Mouse (Mus musculus) lung, postnatal 0 days (tissue): ENCODE measurements at regions not wholly inside any gene's neighbourhood (a gene's known extent, or its start where the extent isn't known, plus 50 kb on each side); places are given as distances from the start of the nearest gene placed in this dataset.

Experiments used
- ATAC-seq: fragments of 200-750 bp; cut with Nextera tagmentation; 2 replicates; pipeline ENCODE4 v1.8.0; 2017; ENCODE audit warnings: moderate library complexity
- DNase-seq: peaks from one replicate; pipeline ENCODE4 v3.0.0-alpha.2; 2016; ENCODE audit warnings: low spot score
- H3K27ac ChIP-seq: fragments of 300-500 bp; sonication (generic); 2 replicates; pipeline ENCODE4 v1.5.1; 2014; ENCODE audit warnings: antibody characterized with exemption, mild to moderate bottlenecking, low read length, mixed read lengths
- H3K27me3 ChIP-seq: fragments of 300-500 bp; sonication (generic); replicated peaks from 2 replicates; pipeline ENCODE4 v1.6.1; 2014; ENCODE audit warnings: low read length, mixed read lengths; ENCODE audit not compliant: insufficient read depth
- H3K36me3 ChIP-seq: fragments of 300-500 bp; sonication (generic); 2 replicates; pipeline ENCODE4 v1.6.1; 2014; ENCODE audit warnings: low read length, mixed read lengths; ENCODE audit not compliant: insufficient read depth
- H3K4me1 ChIP-seq: fragments of 300-500 bp; sonication (generic); 2 replicates; pipeline ENCODE4 v1.6.1; 2014; ENCODE audit warnings: antibody characterized with exemption, low read depth, low read length, mixed read lengths; ENCODE audit not compliant: insufficient read depth
- H3K4me2 ChIP-seq: fragments of 300-500 bp; sonication (generic); replicated peaks from 2 replicates; pipeline ENCODE4 v1.6.1; 2014; ENCODE audit warnings: low read depth, mild to moderate bottlenecking, low read length, moderate library complexity, mixed read lengths
- H3K4me3 ChIP-seq: fragments of 300-500 bp; sonication (generic); 2 replicates; pipeline ENCODE4 v1.5.1; 2014; ENCODE audit warnings: low read depth, low read length
- H3K9ac ChIP-seq: fragments of 300-500 bp; sonication (generic); replicated peaks from 2 replicates; pipeline ENCODE4 v1.6.1; 2014; ENCODE audit warnings: low read depth, mild to moderate bottlenecking
- H3K9me3 ChIP-seq: fragments of 300-500 bp; sonication (generic); 2 replicates; pipeline ENCODE4 v1.6.1; 2016; ENCODE audit warnings: low read length, mixed read lengths
- CTCF ChIP-seq: IDR thresholded peaks from 2 replicates; pipeline ENCODE4 v1.5.1; 2016; ENCODE audit warnings: antibody characterized with exemption, mild to moderate bottlenecking
- EP300 ChIP-seq: IDR thresholded peaks from 2 replicates; pipeline ENCODE4 v1.6.1; 2016; ENCODE audit warnings: antibody characterized with exemption, mild to moderate bottlenecking, control low read depth
- WGBS: fragments of 180-500 bp; shearing (Covaris S2); extraction: QIAGEN DNeasy Blood & Tissue Kit; methylation state at CpG from one replicate; pipeline ENCODE4 v1.1.7; 2014; 5-methylcytosine and 5-hydroxymethylcytosine counted together

GRCm38 (mm10) chr13:107337111-107337510 is 315.2 kb upstream of the Kif2a start:
- Histone ChIP-seq H3K27me3 (no peaks in the 10 kb centered on the region), H3K9ac (no peak overlapping the region), H3K4me3 (no peak overlapping the region), H3K27ac (no peak overlapping the region), H3K36me3 (no peaks in the 10 kb centered on the region), H3K4me2 (no peak overlapping the region), H3K9me3 (no peaks in the 10 kb centered on the region), H3K4me1 (no peaks in the 10 kb centered on the region; the same call in 1 of the 2 replicates)
- DNase-seq (no peak), ATAC-seq (no peak)
- TF ChIP-seq CTCF (no peak), EP300 (no peak)
- 74% methylated on average over 10 of the region's 10 CpGs for WGBS

DNA sequence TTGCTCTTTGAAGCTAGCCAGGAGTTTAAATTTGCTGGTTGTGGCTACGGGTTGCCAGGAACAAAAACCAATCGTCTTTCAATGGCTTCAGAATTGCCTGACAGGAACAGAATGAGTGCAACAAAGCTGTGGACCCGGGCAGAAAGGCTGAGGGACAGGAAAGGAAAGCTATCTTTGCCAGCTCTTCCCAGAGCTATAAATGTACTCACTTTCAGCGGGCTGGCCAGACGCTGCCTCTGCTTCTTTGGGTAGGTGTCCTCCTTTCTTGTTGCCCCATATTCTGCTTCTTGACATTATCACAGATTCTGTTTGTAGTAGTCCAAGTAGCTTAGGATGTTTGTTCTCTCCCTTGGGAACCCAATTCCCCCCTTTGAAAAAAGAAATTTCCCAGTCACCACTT is 307.4 kb upstream of the Kif2a start:
- H3K27me3 ChIP-seq = no peaks in the 10 kb centered on the region
- 72% methylated on average over 5 of the region's 5 CpGs for WGBS
- no peak overlapping the region for H3K4me2 ChIP-seq
- H3K4me3 ChIP-seq = no peak overlapping the region
- no peaks in the 10 kb centered on the region for H3K9me3 ChIP-seq
- H3K27ac ChIP-seq = no peak overlapping the region
- no peaks in the 10 kb centered on the region for H3K4me1 ChIP-seq
- TF ChIP-seq EP300 (no peak), CTCF (no peak)
- H3K36me3 ChIP-seq = no peaks in the 10 kb centered on the region
- no peak overlapping the region for H3K9ac ChIP-seq
- no peak for ATAC-seq
- no peak for DNase-seq

- peak; percentile 53 for ATAC-seq
Observed at GRCm38 (mm10) chr13:107325707-107326495, 304.0 kb upstream of the Kif2a start.

GRCm38 (mm10) chr13:107314746-107315145 is 292.8 kb upstream of the Kif2a start:
- no peak for ATAC-seq
- no peak overlapping the region for H3K4me2 ChIP-seq

More at GRCm38 (mm10) chr13:107325707-107326495, 304.0 kb upstream of the Kif2a start:
- Histone ChIP-seq H3K4me1 (no peaks in the 10 kb centered on the region), H3K4me3 (no peak overlapping the region), H3K9ac (no peak overlapping the region), H3K9me3 (no peaks in the 10 kb centered on the region), H3K27me3 (no peaks in the 10 kb centered on the region), H3K27ac (no peak overlapping the region), H3K4me2 (no peak overlapping the region), H3K36me3 (no peaks in the 10 kb centered on the region)
- peak; percentile 78 for DNase-seq
- TF ChIP-seq EP300 (no peak), CTCF (peak; percentile 98)
- 51% methylated on average over 3 of the region's 3 CpGs for WGBS

DNA sequence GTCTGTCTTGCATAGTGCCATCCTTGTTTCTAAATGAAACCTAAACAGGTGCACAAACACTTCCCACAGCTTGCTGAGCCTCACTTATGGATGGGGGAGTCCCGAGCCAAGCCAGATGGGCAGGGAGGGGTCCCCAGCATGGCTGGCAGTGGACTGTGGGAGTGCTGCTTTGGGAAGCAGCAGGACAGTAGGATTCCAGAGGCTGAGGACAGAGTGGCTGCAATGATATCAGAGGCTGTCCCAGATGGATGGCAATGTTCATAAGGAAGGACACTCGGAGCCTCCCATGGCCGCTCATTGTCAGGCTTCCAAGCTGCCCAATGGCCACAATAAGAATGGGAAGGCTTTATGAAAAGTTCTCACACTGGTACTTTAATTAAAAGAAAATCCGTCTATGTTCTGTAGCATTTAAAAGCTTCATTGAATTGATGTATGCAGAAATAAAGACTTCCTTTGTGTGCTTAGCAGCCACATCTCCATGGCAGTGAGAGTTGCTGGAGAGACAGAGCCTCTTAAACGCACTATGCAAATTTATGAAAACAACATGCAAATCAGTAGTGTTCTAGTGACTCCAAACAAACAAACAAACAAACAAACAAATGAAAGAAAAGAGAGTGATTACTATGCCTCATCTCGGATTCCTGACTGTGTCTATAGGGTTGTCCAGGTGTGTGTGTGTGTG is 287.2 kb upstream of the Kif2a start:
- 76% methylated on average over 6 of the region's 6 CpGs for WGBS
- ATAC-seq = no peak

More at GRCm38 (mm10) chr13:107314746-107315145, 292.8 kb upstream of the Kif2a start:
- no peak overlapping the region for H3K9ac ChIP-seq
- DNase-seq = no peak
- no peak overlapping the region for H3K4me3 ChIP-seq
- TF ChIP-seq EP300 (no peak), CTCF (no peak)
- no peak overlapping the region for H3K27ac ChIP-seq
- no peaks in the 10 kb centered on the region for H3K4me1 ChIP-seq
- no peaks in the 10 kb centered on the region for H3K9me3 ChIP-seq
- no peaks in the 10 kb centered on the region for H3K36me3 ChIP-seq
- H3K27me3 ChIP-seq = no peaks in the 10 kb centered on the region
- WGBS = 84% methylated on average over 7 of the region's 7 CpGs

GRCm38 (mm10) chr13:107308404-107308803 is 286.5 kb upstream of the Kif2a start:
- no peaks in the 10 kb centered on the region; the same call in 1 of the 2 replicates for H3K4me1 ChIP-seq
- no peak for TF ChIP-seq EP300
- TF ChIP-seq CTCF = no peak
- no peaks in the 10 kb centered on the region for H3K27me3 ChIP-seq
- no peak overlapping the region for H3K4me3 ChIP-seq
- no peak overlapping the region for H3K9ac ChIP-seq
- H3K36me3 ChIP-seq = no peaks in the 10 kb centered on the region
- ATAC-seq (no peak), DNase-seq (no peak)
- H3K9me3 ChIP-seq = no peaks in the 10 kb centered on the region
- H3K4me2 ChIP-seq = no peak overlapping the region
- no peak overlapping the region for H3K27ac ChIP-seq
- 88% methylated on average over 2 of the region's 2 CpGs for WGBS

More for the DNA sequence above, 287.2 kb upstream of the Kif2a start:
- no peak for DNase-seq
- no peak overlapping the region for H3K4me3 ChIP-seq
- no peak overlapping the region for H3K4me2 ChIP-seq
- no peak overlapping the region for H3K27ac ChIP-seq
- TF ChIP-seq CTCF (no peak), EP300 (no peak)
- no peaks in the 10 kb centered on the region for H3K36me3 ChIP-seq
- no peaks in the 10 kb centered on the region for H3K27me3 ChIP-seq
- H3K9ac ChIP-seq = no peak overlapping the region
- no peaks in the 10 kb centered on the region for H3K9me3 ChIP-seq
- H3K4me1 ChIP-seq = no peaks in the 10 kb centered on the region
